Mouse (Mus musculus) brain, embryonic 14.5 days (tissue): Measurements from ENCODE around the gene Srebf1. TPM values are rescaled to one million over a fixed set of nuclear protein-coding genes. Genes with fewer than 3 reads are reported as not detected.

Experiments
- DNase-seq: peaks from one replicate; pipeline ENCODE4 v3.0.0-alpha.2; 2011; ENCODE audit warnings: low read depth
- CTCF ChIP-seq: fragments of 200-500 bp; IDR thresholded peaks from 2 replicates; pipeline ENCODE4 v1.5.1; 2012; ENCODE audit warnings: inconsistent platforms, mild to moderate bottlenecking, moderate library complexity, borderline replicate concordance; ENCODE audit not compliant: insufficient read depth, insufficient read length; ENCODE audit errors: extremely low read depth
- POLR2A ChIP-seq: fragments of 200-500 bp; IDR thresholded peaks from 2 replicates; pipeline ENCODE4 v1.6.1; 2012; ENCODE audit warnings: mild to moderate bottlenecking, inconsistent platforms, borderline replicate concordance; ENCODE audit not compliant: poor library complexity, insufficient read depth, insufficient read length, severe bottlenecking; ENCODE audit errors: extremely low read depth
- polyA plus RNA-seq: library from polyadenylated mRNA; depleted of rRNA; stranded (reverse); fragments of >200 nt; gene quantifications from 2 replicates; pipeline ENCODE4 v1.2.3, GENCODE M21; 2012

Srebf1 gene
- polyA plus RNA-seq, 1 experiment = 71.9 TPM

- DNase-seq = peak; percentile 57
- no peak for TF ChIP-seq POLR2A
Observed at GRCm38 (mm10) chr11:60254308-60254707, 31.9 kb upstream of the Srebf1 start.

GRCm38 (mm10) chr11:60253546-60253945, 31.2 kb upstream of the Srebf1 start:
- TF ChIP-seq CTCF (no peak), POLR2A (no peak)
- no peak for DNase-seq

- TF ChIP-seq CTCF (peak; percentile 54; the same call in 1 of the 2 replicates), POLR2A (no peak)
- peak; percentile 57 for DNase-seq
Observed at GRCm38 (mm10) chr11:60250971-60251643, 28.7 kb upstream of the Srebf1 start.

GRCm38 (mm10) chr11:60249885-60250284, 27.5 kb upstream of the Srebf1 start:
- DNase-seq = no peak

GRCm38 (mm10) chr11:60248596-60249404, 26.4 kb upstream of the Srebf1 start:
- TF ChIP-seq CTCF = 0 out of 2 replicates have a peak, but pooled peaks have one; percentile 3
- no peak for TF ChIP-seq POLR2A
- peak; percentile 74 for DNase-seq

More at GRCm38 (mm10) chr11:60249885-60250284, 27.5 kb upstream of the Srebf1 start:
- TF ChIP-seq POLR2A = no peak
- TF ChIP-seq CTCF = no peak

GRCm38 (mm10) chr11:60247753-60248550, 25.6 kb upstream of the Srebf1 start:
- TF ChIP-seq CTCF = no peak
- no peak for TF ChIP-seq POLR2A
- peak; percentile 11 for DNase-seq

GRCm38 (mm10) chr11:60246077-60246476, 23.7 kb upstream of the Srebf1 start:
- peak; percentile 67 for DNase-seq
- TF ChIP-seq POLR2A (no peak), CTCF (no peak)

- TF ChIP-seq POLR2A (no peak), CTCF (no peak)
- DNase-seq = no peak
Observed at GRCm38 (mm10) chr11:60244503-60245143, 22.2 kb upstream of the Srebf1 start.

GRCm38 (mm10) chr11:60240509-60240908, 18.1 kb upstream of the Srebf1 start:
- DNase-seq = no peak

GRCm38 (mm10) chr11:60235351-60235750, 13.0 kb upstream of the Srebf1 start:
- no peak for DNase-seq
- TF ChIP-seq CTCF (no peak), POLR2A (no peak)

More at GRCm38 (mm10) chr11:60240509-60240908, 18.1 kb upstream of the Srebf1 start:
- TF ChIP-seq CTCF = no peak
- no peak for TF ChIP-seq POLR2A
